Mouse (Mus musculus): ENCODE results near the gene Baz2a. TPM values are rescaled to one million over a fixed set of nuclear protein-coding genes. Genes with fewer than 3 reads are reported as not detected.
A peak's percentile ranks its signal among the peaks of the same experiment; 100 is the strongest.

Gene Baz2a
- polyA plus RNA-seq, 1 experiment, result 30.8 TPM

- no peaks in the 10 kb centered on the region for H3K27me3 ChIP-seq (ENCODE audit: control insufficient read depth, insufficient read depth, low read length)
- peaks cover 11% of the 10 kb centered on the region; the same call in 1 of the 2 replicates for H3K4me1 ChIP-seq (ENCODE audit: control insufficient read depth, insufficient read depth, insufficient read length, low read length)
- peak overlapping the region; percentile 59 for H3K27ac ChIP-seq (ENCODE audit: insufficient read depth, low read depth, low read length)
- WGBS, result 33% methylated on average over 9 of the region's 9 CpGs
- 0 out of 2 replicates have a peak, but pooled peaks cover 1% of the 10 kb centered on the region for H3K36me3 ChIP-seq (ENCODE audit: control insufficient read depth, insufficient read depth, low read length)
- no peak for TF ChIP-seq POLR2A (IDR thresholded peaks at IDR 0.05; ENCODE audit: low read depth, low read length)
- H3K4me3 ChIP-seq (ENCODE audit: low read depth, low read length), result peak overlapping the region; percentile 42; the same call in 1 of the 2 replicates
Measured at GRCm38 (mm10) chr10:128095003-128095636, 3.7 kb downstream of the Baz2a start.

- no peak overlapping the region for H3K27ac ChIP-seq (ENCODE audit: insufficient read depth, low read depth, low read length)
- WGBS, result 32% methylated on average over 4 of the region's 4 CpGs
- no peaks in the 10 kb centered on the region for H3K27me3 ChIP-seq (ENCODE audit: control insufficient read depth, insufficient read depth, low read length)
- H3K36me3 ChIP-seq (ENCODE audit: control insufficient read depth, insufficient read depth, low read length), result 0 out of 2 replicates have a peak, but pooled peaks cover 1% of the 10 kb centered on the region
- no peak for TF ChIP-seq CTCF (IDR thresholded peaks at IDR 0.05; ENCODE audit: extremely low read depth, insufficient read length, insufficient replicate concordance, low read depth, low read length)
- TF ChIP-seq POLR2A (IDR thresholded peaks at IDR 0.05; ENCODE audit: low read depth, low read length), result no peak
- H3K4me3 ChIP-seq (ENCODE audit: low read depth, low read length), result peak overlapping the region; percentile 95; the same call in 1 of the 2 replicates
- H3K4me1 ChIP-seq (ENCODE audit: control insufficient read depth, insufficient read depth, insufficient read length, low read length), result peaks cover 11% of the 10 kb centered on the region; the same call in 1 of the 2 replicates
Measured at GRCm38 (mm10) chr10:128096313-128096692, 4.9 kb downstream of the Baz2a start.

GRCm38 (mm10) chr10:128096693-128097586 lies 5.6 kb downstream of the Baz2a start:
- TF ChIP-seq CTCF (IDR thresholded peaks at IDR 0.05; ENCODE audit: extremely low read depth, insufficient read length, insufficient replicate concordance, low read depth, low read length) (no peak), POLR2A (IDR thresholded peaks at IDR 0.05; ENCODE audit: low read depth, low read length) (no peak)
- WGBS, result under 1% methylated on average over 81 of the region's 86 CpGs
- Histone ChIP-seq H3K4me1 (ENCODE audit: control insufficient read depth, insufficient read depth, insufficient read length, low read length) (peaks cover 11% of the 10 kb centered on the region; the same call in 1 of the 2 replicates), H3K4me3 (ENCODE audit: low read depth, low read length) (peak overlapping the region; percentile 95), H3K36me3 (ENCODE audit: control insufficient read depth, insufficient read depth, low read length) (0 out of 2 replicates have a peak, but pooled peaks cover 1% of the 10 kb centered on the region), H3K27me3 (ENCODE audit: control insufficient read depth, insufficient read depth, low read length) (no peaks in the 10 kb centered on the region), H3K27ac (ENCODE audit: insufficient read depth, low read depth, low read length) (peak overlapping the region; percentile 47)

- no peak for TF ChIP-seq CTCF (IDR thresholded peaks at IDR 0.05; ENCODE audit: extremely low read depth, insufficient read length, insufficient replicate concordance, low read depth, low read length)
- TF ChIP-seq POLR2A (IDR thresholded peaks at IDR 0.05; ENCODE audit: low read depth, low read length), result no peak; the same call in 1 of the 2 replicates
- Histone ChIP-seq H3K4me3 (ENCODE audit: low read depth, low read length) (peak overlapping the region; percentile 95), H3K4me1 (ENCODE audit: control insufficient read depth, insufficient read depth, insufficient read length, low read length) (peaks cover 11% of the 10 kb centered on the region; the same call in 1 of the 2 replicates), H3K27ac (ENCODE audit: insufficient read depth, low read depth, low read length) (peak overlapping the region; percentile 47), H3K36me3 (ENCODE audit: control insufficient read depth, insufficient read depth, low read length) (peaks cover 1% of the 10 kb centered on the region; the same call in 1 of the 2 replicates), H3K27me3 (ENCODE audit: control insufficient read depth, insufficient read depth, low read length) (no peaks in the 10 kb centered on the region)
- under 1% methylated on average over 13 of the region's 13 CpGs for WGBS
Measured at GRCm38 (mm10) chr10:128097587-128097971, 6.2 kb downstream of the Baz2a start.

DNA sequence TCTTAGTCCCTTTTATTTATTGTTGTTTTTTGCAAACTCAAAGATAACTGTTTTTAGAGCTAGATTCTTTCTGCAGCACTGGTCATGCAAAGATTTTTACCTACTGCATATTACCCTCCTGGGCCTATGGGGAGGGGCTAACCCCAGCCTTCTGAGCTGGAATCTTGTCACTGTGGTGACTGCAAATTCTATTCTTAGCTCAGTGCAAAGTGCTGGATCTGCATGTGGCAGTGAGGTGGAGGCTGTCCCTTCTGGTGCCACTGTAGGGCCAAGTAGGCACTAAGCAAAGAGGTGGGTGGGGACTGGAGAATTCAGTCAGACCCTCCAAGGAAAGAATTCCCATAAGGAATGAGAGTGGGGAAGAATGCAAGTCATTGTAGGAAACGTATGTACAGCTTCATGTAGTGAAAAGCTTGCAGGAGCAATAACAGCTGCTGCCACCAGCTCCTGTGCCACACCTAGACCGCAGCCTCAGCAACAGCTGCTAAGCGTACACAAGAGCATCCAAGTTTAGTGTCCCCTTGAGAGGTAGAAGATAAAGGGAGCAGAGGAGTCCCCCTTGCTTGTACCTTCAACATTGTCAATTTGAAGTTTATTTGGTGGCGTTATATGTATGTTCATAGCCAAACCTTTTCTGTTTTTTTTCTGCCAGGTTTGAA lies 18.9 kb downstream of the Baz2a start:
- H3K4me3 ChIP-seq (ENCODE audit: low read depth, low read length), result no peak overlapping the region
- no peaks in the 10 kb centered on the region for H3K4me1 ChIP-seq (ENCODE audit: control insufficient read depth, insufficient read depth, insufficient read length, low read length)
- WGBS, result 80% methylated on average over 4 of the region's 4 CpGs
- no peaks in the 10 kb centered on the region for H3K27me3 ChIP-seq (ENCODE audit: control insufficient read depth, insufficient read depth, low read length)
- H3K36me3 ChIP-seq (ENCODE audit: control insufficient read depth, insufficient read depth, low read length), result peaks cover 49% of the 10 kb centered on the region
- no peak overlapping the region for H3K27ac ChIP-seq (ENCODE audit: insufficient read depth, low read depth, low read length)
- TF ChIP-seq CTCF (IDR thresholded peaks at IDR 0.05; ENCODE audit: extremely low read depth, insufficient read length, insufficient replicate concordance, low read depth, low read length) (no peak), POLR2A (IDR thresholded peaks at IDR 0.05; ENCODE audit: low read depth, low read length) (no peak)

GRCm38 (mm10) chr10:128111227-128111626 lies 19.9 kb downstream of the Baz2a start:
- Histone ChIP-seq H3K27ac (ENCODE audit: insufficient read depth, low read depth, low read length) (no peak overlapping the region), H3K4me3 (ENCODE audit: low read depth, low read length) (no peak overlapping the region), H3K36me3 (ENCODE audit: control insufficient read depth, insufficient read depth, low read length) (peaks cover 59% of the 10 kb centered on the region), H3K4me1 (ENCODE audit: control insufficient read depth, insufficient read depth, insufficient read length, low read length) (no peaks in the 10 kb centered on the region), H3K27me3 (ENCODE audit: control insufficient read depth, insufficient read depth, low read length) (no peaks in the 10 kb centered on the region)
- TF ChIP-seq POLR2A (IDR thresholded peaks at IDR 0.05; ENCODE audit: low read depth, low read length) (no peak), CTCF (IDR thresholded peaks at IDR 0.05; ENCODE audit: extremely low read depth, insufficient read length, insufficient replicate concordance, low read depth, low read length) (no peak)

Measured in small intestine, adult 2 months (tissue).